Mouse (Mus musculus) neutrophil, adult 5-6 weeks (primary cell): ENCODE measurements at regions not wholly inside any gene's neighbourhood (a gene's known extent, or its start where the extent isn't known, plus 50 kb on each side); places are given as distances from the start of the nearest gene placed in this dataset.

ENCODE experiments used
- ATAC-seq: fragments of 151-379, 151-347 bp; 2 replicates; pipeline ENCODE4 v1.8.0; 2017; ENCODE audit warnings: mild to moderate bottlenecking, moderate TSS enrichment; ENCODE audit not compliant: insufficient number of reproducible peaks, poor library complexity, low FRiP score, severe bottlenecking; ENCODE audit errors: extremely low read depth

GRCm38 (mm10) chr13:54847764-54848183, 58.6 kb downstream of the Tspan17 start:
- ATAC-seq, result no peak

- no peak for ATAC-seq
These were observed 62.0 kb downstream of the Tspan17 start for GRCm38 (mm10) chr13:54851131-54851530.

- ATAC-seq, result no peak
These were observed 66.4 kb downstream of the Tspan17 start for GRCm38 (mm10) chr13:54855333-54856238.

GRCm38 (mm10) chr13:54862931-54863330, 73.8 kb downstream of the Tspan17 start:
- ATAC-seq, result no peak

GRCm38 (mm10) chr13:54864048-54864447, 74.9 kb downstream of the Tspan17 start:
- ATAC-seq, result no peak

- ATAC-seq, result no peak
These were observed 77.2 kb upstream of the Unc5a start for GRCm38 (mm10) chr13:54872004-54872403.

- no peak for ATAC-seq
These were observed 75.3 kb upstream of the Unc5a start for GRCm38 (mm10) chr13:54873882-54874281.

- ATAC-seq, result no peak
These were observed 74.7 kb upstream of the Unc5a start for GRCm38 (mm10) chr13:54874291-54875200.

- no peak for ATAC-seq
These were observed 72.7 kb upstream of the Unc5a start for GRCm38 (mm10) chr13:54876556-54876955.

- no peak for ATAC-seq
These were observed 71.6 kb upstream of the Unc5a start for GRCm38 (mm10) chr13:54877656-54878055.

GRCm38 (mm10) chr13:54879325-54879724, 69.9 kb upstream of the Unc5a start:
- ATAC-seq, result no peak

GRCm38 (mm10) chr13:54880204-54880603, 69.0 kb upstream of the Unc5a start:
- ATAC-seq, result no peak

- no peak for ATAC-seq
These were observed 66.4 kb upstream of the Unc5a start for GRCm38 (mm10) chr13:54882781-54883180.

GRCm38 (mm10) chr13:54883748-54884708, 65.2 kb upstream of the Unc5a start:
- peak; percentile 28; the same call in 1 of the 2 replicates for ATAC-seq

- ATAC-seq, result no peak
These were observed 64.3 kb upstream of the Unc5a start for GRCm38 (mm10) chr13:54884709-54885460.

- no peak for ATAC-seq
These were observed 61.8 kb upstream of the Unc5a start for GRCm38 (mm10) chr13:54887366-54887921.

GRCm38 (mm10) chr13:54888021-54888420, 61.2 kb upstream of the Unc5a start:
- ATAC-seq, result no peak
